Mouse (Mus musculus): Measurements from ENCODE around the gene Pet100.

DNA sequence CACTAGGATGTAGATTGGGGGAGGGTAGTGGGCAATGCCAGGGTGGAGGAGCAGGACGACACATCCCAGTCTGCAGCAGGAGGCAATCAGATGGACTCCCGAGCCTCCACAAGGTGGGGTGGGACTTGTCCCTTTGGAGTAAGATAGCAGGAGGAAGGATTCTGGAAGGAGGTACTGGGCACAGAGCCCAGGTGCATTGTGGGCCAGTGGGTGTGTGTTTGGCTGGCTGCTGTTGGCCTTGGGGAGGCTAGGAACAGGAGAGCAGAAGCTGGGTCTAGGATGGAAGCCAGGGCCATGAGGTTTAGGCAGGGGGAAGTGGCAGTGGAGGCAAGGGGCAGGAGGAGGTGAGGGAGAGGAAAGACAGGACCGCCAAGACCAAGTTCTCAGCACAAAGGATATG, 27.9 kb upstream of the Pet100 start:
- TF ChIP-seq CTCF (IDR thresholded peaks at IDR 0.05; ENCODE audit: low read depth): no peak
- no peak for TF ChIP-seq EP300 (IDR thresholded peaks at IDR 0.05; ENCODE audit: low read depth)
